Mouse (Mus musculus) right cerebral cortex, postnatal 14 days (tissue): ENCODE measurements around the gene Tbc1d22a.
A peak's percentile ranks its signal among the peaks of the same experiment; 100 is the strongest.
"Not testable (repeated sequence)": the region's sequence is repeated elsewhere in the genome, so short reads cannot be mapped to it uniquely, and the experiment has no call there.

ENCODE experiments used
- DNase-seq: peaks from one replicate; pipeline ENCODE4 v3.0.0; 2022

Gene Tbc1d22a

GRCm38 (mm10) chr15:86203942-86204561 lies 10.2 kb upstream of the Tbc1d22a start:
- DNase-seq: no peak

DNA sequence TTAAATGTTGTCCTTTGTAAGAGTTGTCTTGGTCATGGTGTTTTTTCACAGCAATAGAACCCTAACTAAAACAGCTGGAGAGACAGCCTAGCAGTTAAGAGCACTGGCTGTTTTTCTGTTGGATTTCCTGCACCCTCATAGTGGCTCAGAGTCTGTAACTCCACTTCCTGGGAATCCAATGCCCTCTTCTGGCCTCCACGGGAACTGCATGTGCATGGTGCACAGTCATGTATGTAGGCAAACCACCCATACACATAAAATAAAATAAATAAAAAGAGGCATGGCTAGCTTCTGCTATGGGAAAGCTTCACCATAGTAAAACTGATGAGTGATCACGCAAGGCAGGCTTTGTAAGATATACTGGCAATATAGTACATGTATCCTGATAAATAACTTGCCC lies 9.0 kb upstream of the Tbc1d22a start:
- peak; percentile 49 for DNase-seq

DNA sequence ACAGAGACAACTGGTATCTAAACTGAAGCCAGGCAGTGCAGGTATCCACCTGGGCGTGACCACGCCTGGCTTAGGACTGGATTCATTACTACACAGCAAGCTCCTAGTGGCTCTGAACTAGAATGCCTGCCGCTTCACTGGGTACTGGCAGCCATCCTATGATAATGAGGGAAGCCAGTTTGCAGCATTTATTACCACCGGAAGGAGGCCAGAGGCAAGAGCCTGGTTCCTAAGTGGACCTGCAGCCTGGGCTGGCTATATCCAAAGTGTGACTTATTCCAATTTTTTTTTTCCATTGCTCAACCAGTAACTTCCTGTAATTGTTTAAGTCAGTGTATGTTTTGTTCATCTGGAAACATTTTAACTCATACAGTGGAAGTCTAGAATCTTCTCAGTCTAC lies 7.9 kb upstream of the Tbc1d22a start:
- no peak for DNase-seq

- DNase-seq: not testable (repeated sequence)
These were observed 2.1 kb upstream of the Tbc1d22a start for GRCm38 (mm10) chr15:86212193-86212592.

DNA sequence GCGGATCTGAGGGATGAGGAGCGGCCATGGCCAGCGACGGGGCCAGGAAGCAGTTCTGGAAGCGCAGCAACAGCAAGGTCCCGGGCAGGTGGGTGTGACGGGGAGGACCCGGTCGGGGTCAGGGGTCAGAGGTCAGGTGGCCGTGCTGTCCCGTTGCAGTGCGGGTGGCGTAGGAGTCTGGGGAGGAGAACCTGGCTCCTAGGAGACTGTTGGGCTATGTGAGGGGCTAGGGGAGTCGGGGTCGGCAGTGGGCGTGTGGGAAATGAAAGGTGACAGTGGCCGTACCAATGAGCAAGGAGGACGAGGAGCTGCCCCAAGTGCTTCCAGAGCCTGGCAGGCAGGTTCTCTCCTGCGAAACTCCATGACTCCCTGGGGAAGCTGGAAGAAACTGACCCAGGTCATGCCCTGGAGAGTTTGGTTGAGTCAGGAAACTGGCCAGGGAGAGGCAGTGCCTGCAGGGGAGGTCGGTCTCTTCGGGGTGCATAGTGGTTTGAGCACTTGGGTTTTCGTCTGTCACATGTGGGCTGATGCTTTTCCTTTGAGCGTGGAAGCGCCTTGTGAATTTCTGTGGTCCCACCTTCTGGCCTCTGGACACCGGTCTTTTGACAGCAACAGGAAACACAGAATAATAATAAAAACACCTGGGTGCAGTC lies 416 bp downstream of the Tbc1d22a start:
- no peak for DNase-seq

GRCm38 (mm10) chr15:86216641-86217040 lies 2.4 kb downstream of the Tbc1d22a start:
- not testable (repeated sequence) for DNase-seq

DNA sequence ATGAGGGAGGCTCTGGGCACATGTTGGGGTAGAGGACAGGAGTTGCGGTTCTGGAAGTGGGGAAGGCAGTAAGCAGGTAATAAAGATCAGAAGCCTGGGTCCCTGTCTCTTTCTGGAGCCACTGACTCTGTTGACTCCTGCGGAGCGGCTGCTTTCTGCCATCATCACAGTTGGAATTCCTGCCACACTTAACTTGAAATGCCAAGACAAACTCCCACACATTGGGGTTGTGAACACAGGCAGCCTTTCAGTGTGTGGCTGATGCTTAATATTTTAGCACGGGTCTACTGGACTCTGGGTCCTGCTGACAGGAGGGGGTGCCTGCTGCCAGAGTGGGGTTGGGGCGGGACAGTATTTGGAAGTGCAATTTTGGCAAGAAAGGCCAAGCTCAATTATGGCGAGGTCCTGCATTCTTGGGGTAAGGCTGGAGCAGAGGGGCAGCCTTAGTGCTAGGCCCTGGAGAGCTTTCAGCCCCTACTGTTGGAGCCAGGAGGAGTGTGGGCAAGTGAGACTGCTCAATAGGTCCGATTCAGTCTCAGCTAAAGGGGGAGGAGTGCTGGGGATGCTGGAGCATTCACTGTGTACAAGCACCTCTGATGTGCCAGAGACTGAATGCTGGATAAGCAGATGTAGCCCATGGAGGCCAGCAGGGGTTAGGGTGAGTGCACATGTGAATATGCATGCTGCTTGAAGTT lies 5.4 kb downstream of the Tbc1d22a start:
- no peak for DNase-seq

GRCm38 (mm10) chr15:86220229-86220630 lies 6.0 kb downstream of the Tbc1d22a start:
- DNase-seq: no peak

- no peak for DNase-seq
These were observed 6.5 kb downstream of the Tbc1d22a start for GRCm38 (mm10) chr15:86220715-86221114.

DNA sequence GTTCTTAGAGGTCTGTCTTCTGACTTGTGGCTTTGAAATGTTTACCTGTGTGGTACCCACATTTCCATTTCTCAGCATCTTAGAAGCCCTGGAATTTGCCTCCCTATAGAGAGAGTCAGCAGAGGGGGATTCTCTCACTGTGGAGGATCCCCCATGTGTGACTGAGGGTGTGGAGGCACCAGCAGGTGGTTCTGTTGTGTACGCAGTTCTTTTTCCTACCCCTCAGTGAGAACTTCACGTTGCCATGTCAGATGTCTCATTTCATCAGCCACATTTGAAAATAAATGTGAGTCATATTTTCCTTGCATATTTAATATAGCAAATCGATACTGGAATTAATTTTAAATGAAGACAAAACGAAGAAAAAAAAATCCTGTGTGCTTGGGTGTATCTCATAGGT lies 7.1 kb downstream of the Tbc1d22a start:
- no peak for DNase-seq

DNA sequence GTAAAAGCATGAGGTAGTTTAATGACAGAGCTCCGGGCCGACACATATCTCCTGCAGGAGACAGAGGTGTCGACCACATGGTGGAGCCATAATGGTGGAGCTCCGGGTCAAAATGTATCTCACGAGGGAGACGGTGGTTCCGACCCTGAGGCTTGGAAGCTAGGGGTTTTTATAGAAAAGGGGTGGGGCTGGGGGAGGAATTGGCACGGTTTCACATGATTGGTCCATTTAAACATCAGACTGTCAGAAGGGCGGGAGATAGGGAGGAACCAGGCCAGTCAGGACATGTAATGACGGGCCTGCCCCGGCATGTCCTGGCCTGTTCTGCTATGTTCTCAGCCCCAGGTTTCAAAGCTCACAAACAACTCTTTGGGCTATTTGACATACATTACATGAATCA lies 7.6 kb downstream of the Tbc1d22a start:
- DNase-seq: not testable (repeated sequence)

DNA sequence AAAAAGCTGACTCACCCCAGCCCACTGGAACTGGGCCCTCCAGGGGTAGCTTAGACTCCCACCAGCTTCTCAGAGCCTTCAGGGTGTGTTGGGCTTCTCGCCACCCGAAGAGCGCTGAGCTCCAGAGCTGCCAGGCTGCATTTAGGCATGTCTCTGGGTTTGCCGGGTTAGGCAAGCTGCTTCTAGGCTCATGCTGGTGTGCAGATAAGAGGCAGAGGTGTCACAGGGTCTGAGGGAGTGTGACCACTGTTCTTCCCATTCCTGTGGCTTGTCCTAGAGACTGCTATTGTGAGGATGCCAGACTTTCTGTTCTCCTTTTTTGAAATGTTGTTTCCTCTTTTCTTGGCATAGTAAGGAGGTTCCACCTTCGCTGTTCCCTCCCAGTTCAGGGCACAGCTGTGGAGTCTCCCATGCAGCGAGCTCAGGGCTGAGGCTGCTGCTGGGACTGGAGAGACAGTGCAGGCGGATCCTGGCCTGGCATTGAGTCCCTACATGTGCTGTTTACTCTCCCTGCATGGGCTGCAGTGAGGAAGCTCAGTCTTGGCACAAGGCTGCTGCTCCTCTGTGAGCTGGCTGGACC lies 10.8 kb downstream of the Tbc1d22a start:
- peak; percentile 21 for DNase-seq

DNA sequence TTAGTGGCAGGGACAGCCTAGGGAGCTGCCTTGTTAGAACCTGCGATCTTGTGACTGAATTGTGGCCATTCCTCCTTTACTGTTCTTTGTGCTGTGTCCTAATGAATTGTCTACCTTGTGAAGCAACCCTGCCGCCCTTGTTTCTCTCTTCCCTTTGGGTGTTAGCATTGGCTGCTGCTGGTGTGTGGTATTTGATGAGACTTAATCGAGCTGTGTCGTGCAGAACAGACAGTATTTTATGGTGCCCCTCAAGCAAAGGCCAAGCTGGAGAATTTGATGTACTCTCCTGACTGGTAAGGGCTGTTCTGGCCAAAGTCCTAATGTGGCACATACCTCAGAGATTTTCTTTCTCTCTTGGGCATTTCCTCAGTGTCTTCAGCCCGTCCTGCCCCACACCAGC lies 12.0 kb downstream of the Tbc1d22a start:
- no peak for DNase-seq

DNA sequence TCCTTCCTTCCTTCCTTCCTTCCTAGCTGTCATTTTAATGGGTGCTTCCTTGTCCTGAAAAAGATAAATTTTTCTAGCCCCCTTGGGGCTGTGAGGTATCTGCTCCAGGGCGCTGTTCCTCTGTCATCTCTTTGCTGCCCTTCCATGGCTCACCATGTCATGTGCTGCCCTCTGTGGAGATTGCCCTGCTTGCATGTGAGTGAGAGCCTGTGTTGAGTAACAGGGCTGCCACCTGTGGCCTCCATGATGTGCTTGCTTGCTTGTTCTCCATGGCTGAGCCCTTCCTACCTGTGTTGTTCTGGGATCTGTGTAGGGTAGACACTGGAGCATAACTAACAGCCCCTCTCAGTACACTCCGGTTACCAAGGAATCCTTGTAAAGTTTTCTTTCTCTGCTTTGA lies 12.7 kb downstream of the Tbc1d22a start:
- DNase-seq: no peak

DNA sequence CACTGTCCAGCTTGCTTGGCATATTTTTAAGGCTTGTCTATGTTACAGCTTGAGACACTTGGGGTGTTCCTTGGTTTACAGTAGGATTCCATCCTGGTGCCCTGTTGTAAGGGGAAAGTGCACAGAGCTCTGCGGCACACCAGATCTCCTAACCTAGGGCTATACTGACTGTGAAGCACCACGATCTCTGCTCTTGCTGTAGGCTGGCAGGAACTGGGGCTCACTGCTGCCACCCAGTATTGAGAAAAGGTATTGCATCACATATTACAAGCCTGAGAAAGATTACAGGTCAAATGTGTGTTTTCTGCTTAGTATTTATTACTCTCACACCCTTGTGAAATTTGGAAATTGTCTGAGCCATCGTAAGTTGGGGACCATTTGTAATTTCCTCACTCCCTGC lies 13.9 kb downstream of the Tbc1d22a start:
- DNase-seq: no peak

- DNase-seq: no peak
These were observed 14.8 kb downstream of the Tbc1d22a start for GRCm38 (mm10) chr15:86229088-86229487.

- no peak for DNase-seq
These were observed 15.4 kb downstream of the Tbc1d22a start for GRCm38 (mm10) chr15:86229623-86230022.

- no peak for DNase-seq
These were observed 16.9 kb downstream of the Tbc1d22a start for GRCm38 (mm10) chr15:86231170-86231569.

- no peak for DNase-seq
These were observed 17.7 kb downstream of the Tbc1d22a start for GRCm38 (mm10) chr15:86231831-86232512.

- DNase-seq: no peak
These were observed 19.7 kb downstream of the Tbc1d22a start for GRCm38 (mm10) chr15:86234001-86234400.

- no peak for DNase-seq
These were observed 20.5 kb downstream of the Tbc1d22a start for GRCm38 (mm10) chr15:86234517-86235441.

GRCm38 (mm10) chr15:86236252-86236651 lies 22.0 kb downstream of the Tbc1d22a start:
- peak; percentile 78 for DNase-seq
